Mouse (Mus musculus) monocyte, adult 5-6 weeks (primary cell): ENCODE measurements around the gene Mrpl34. TPM values are rescaled to one million over a fixed set of nuclear protein-coding genes. Genes with fewer than 3 reads are reported as not detected.
A peak's percentile ranks its signal among the peaks of the same experiment; 100 is the strongest.

Source experiments
- ATAC-seq: fragments of 153-309, 156-312 bp; replicated peaks from 2 replicates; pipeline ENCODE4 v1.8.0; 2017; ENCODE audit warnings: mild to moderate bottlenecking; ENCODE audit not compliant: low TSS enrichment, insufficient number of reproducible peaks, severe bottlenecking, poor library complexity, low FRiP score
- total RNA-seq: library from RNA; stranded (forward); fragments of 200-1000, 200-491, 200-594 nt; gene quantifications from 3 replicates; pipeline ENCODE4 v1.2.3, GENCODE M21; 2017

Mrpl34 gene
- total RNA-seq, result 5.7 to 17.9 TPM (median 13.7 TPM) in 3 replicates

- ATAC-seq, result peak; percentile 84
Observed at GRCm38 (mm10) chr8:71464513-71465500, at the start of gene Mrpl34. Gene Mrpl34, plus strand, starts transcription at chr8:71464959.

- ATAC-seq, result no peak
Observed at GRCm38 (mm10) chr8:71422121-71422520, 42.6 kb upstream of the Mrpl34 start.

- ATAC-seq, result peak; percentile 82
Observed at GRCm38 (mm10) chr8:71432935-71433334, 31.8 kb upstream of the Mrpl34 start.

GRCm38 (mm10) chr8:71437041-71437440 is 27.7 kb upstream of the Mrpl34 start:
- no peak for ATAC-seq

- ATAC-seq, result peak; percentile 90
Observed at GRCm38 (mm10) chr8:71441404-71441803, 23.4 kb upstream of the Mrpl34 start.

GRCm38 (mm10) chr8:71445096-71445495 is 19.7 kb upstream of the Mrpl34 start:
- no peak for ATAC-seq

- no peak for ATAC-seq
Observed at GRCm38 (mm10) chr8:71451337-71451736, 13.4 kb upstream of the Mrpl34 start.

- ATAC-seq, result no peak
Observed at GRCm38 (mm10) chr8:71451777-71452176, 13.0 kb upstream of the Mrpl34 start.

GRCm38 (mm10) chr8:71452669-71453068 is 12.1 kb upstream of the Mrpl34 start:
- ATAC-seq, result no peak

GRCm38 (mm10) chr8:71454668-71455067 is 10.1 kb upstream of the Mrpl34 start:
- no peak for ATAC-seq

- ATAC-seq, result no peak
Observed at GRCm38 (mm10) chr8:71456906-71457305, 7.9 kb upstream of the Mrpl34 start.

GRCm38 (mm10) chr8:71457659-71458270 is 7.0 kb upstream of the Mrpl34 start:
- no peak for ATAC-seq

GRCm38 (mm10) chr8:71460716-71461115 is 4.0 kb upstream of the Mrpl34 start:
- ATAC-seq, result no peak

GRCm38 (mm10) chr8:71461152-71461840 is 3.5 kb upstream of the Mrpl34 start:
- ATAC-seq, result no peak

GRCm38 (mm10) chr8:71462191-71462590 is 2.6 kb upstream of the Mrpl34 start:
- no peak for ATAC-seq

GRCm38 (mm10) chr8:71462786-71463185 is 2.0 kb upstream of the Mrpl34 start:
- no peak for ATAC-seq

- peak; percentile 73 for ATAC-seq
Observed at GRCm38 (mm10) chr8:71463188-71464033, 1.3 kb upstream of the Mrpl34 start, which contains the start of gene Abhd8. Gene Abhd8, minus strand, starts transcription at chr8:71463655.

- ATAC-seq, result no peak
Observed at GRCm38 (mm10) chr8:71465733-71466132, 974 bp downstream of the Mrpl34 start.
